Mouse (Mus musculus) MEL (cell line): ENCODE data around the gene Ciao2a. TPM values are rescaled to one million over a fixed set of nuclear protein-coding genes. Genes with fewer than 3 reads are reported as not detected.

Source experiments
- DNase-seq: peaks from one replicate; pipeline ENCODE4 v3.0.0; 2011; ENCODE audit warnings: low read depth, low spot score
- H3K27ac ChIP-seq: 2 replicates; pipeline ENCODE4 v1.5.1; 2012; ENCODE audit warnings: low read depth, mild to moderate bottlenecking, control low read depth, low read length, moderate library complexity; ENCODE audit not compliant: control insufficient read depth
- H3K27me3 ChIP-seq, 2 experiments: fragments of 150-350 bp in 1 of 2; sonication (generic) in 1 of 2; 2 replicates each; pipeline ENCODE4 v1.6.1; 2012; ENCODE audit warnings: low read length in 2 of 2, mild to moderate bottlenecking in 2 of 2, improper control_type of control experiment in 1 of 2, moderate library complexity in 1 of 2; ENCODE audit not compliant: insufficient read depth in 2 of 2, control insufficient read depth in 1 of 2
- H3K36me3 ChIP-seq, 2 experiments: 2 replicates each; pipeline ENCODE4 v1.6.1; 2012 to 2014; ENCODE audit warnings: low read length in 2 of 2, improper control_type of control experiment in 1 of 2, inconsistent platforms in 1 of 2, mild to moderate bottlenecking in 1 of 2; ENCODE audit not compliant: insufficient read depth in 2 of 2, control insufficient read depth in 1 of 2
- H3K4me1 ChIP-seq, 2 experiments: fragments of 150-350 bp in 1 of 2; sonication (generic) in 1 of 2; 2 replicates each; pipeline ENCODE4 v1.6.1; 2012; ENCODE audit warnings: low read length in 2 of 2, improper control_type of control experiment in 1 of 2, mild to moderate bottlenecking in 1 of 2; ENCODE audit not compliant: insufficient read depth in 2 of 2, control insufficient read depth in 1 of 2
- H3K4me3 ChIP-seq, 2 experiments: fragments of 150-350 bp in 1 of 2; sonication (generic) in 1 of 2; 2 replicates each; pipeline ENCODE4 v1.5.1; 2012; ENCODE audit warnings: low read depth in 2 of 2, low read length in 2 of 2, mild to moderate bottlenecking in 2 of 2, moderate library complexity in 2 of 2, control low read depth in 1 of 2, improper control_type of control experiment in 1 of 2; ENCODE audit not compliant: control insufficient read depth in 1 of 2, insufficient read depth in 1 of 2
- H3K79me2 ChIP-seq: 2 replicates; pipeline ENCODE4 v1.6.1; 2012; ENCODE audit warnings: mild to moderate bottlenecking, low read length, moderate library complexity; ENCODE audit not compliant: control insufficient read depth, poor library complexity, insufficient read depth
- H3K9ac ChIP-seq: 2 replicates; pipeline ENCODE4 v1.6.1; 2012; ENCODE audit warnings: low read depth, mild to moderate bottlenecking, control low read depth, low read length, moderate library complexity; ENCODE audit not compliant: control insufficient read depth, poor library complexity, severe bottlenecking
- H3K9me3 ChIP-seq: fragments of 150-350 bp; sonication (generic); replicated peaks from 2 replicates; pipeline ENCODE4 v1.6.1; 2012; ENCODE audit warnings: mild to moderate bottlenecking, low read length, improper control_type of control experiment, moderate library complexity; ENCODE audit not compliant: insufficient read depth
- CTCF ChIP-seq, 3 experiments: IDR thresholded peaks in 2 of 3; conservative IDR thresholded peaks in 1 of 3; 2 replicates each; pipeline ENCODE4 v1.5.1; 2011 to 2012; ENCODE audit warnings: low read length in 3 of 3, low read depth in 2 of 3, mild to moderate bottlenecking in 2 of 3, improper control_type of control experiment in 1 of 3, inconsistent platforms in 1 of 3, mixed read lengths in 1 of 3, moderate library complexity in 1 of 3; ENCODE audit not compliant: control insufficient read depth in 1 of 3, insufficient read depth in 1 of 3, poor library complexity in 1 of 3, severe bottlenecking in 1 of 3
- ELF1 ChIP-seq: IDR thresholded peaks from 2 replicates; pipeline ENCODE4 v1.6.1; 2014; ENCODE audit warnings: low read depth, mild to moderate bottlenecking, inconsistent platforms, low read length, improper control_type of control experiment, moderate library complexity
- EP300 ChIP-seq, 2 experiments: IDR thresholded peaks; 2 replicates each; pipeline ENCODE4 v1.6.1; 2011; ENCODE audit warnings: improper control_type of control experiment in 2 of 2, low read length in 2 of 2, low read depth in 1 of 2, mild to moderate bottlenecking in 1 of 2
- ETS1 ChIP-seq: IDR thresholded peaks from 2 replicates; pipeline ENCODE4 v1.6.1; 2012; ENCODE audit warnings: low read depth, mild to moderate bottlenecking, inconsistent platforms, low read length, improper control_type of control experiment, moderate library complexity
- GATA1 ChIP-seq: IDR thresholded peaks from 2 replicates; pipeline ENCODE4 v1.6.1; 2011; ENCODE audit warnings: low read depth, low read length, improper control_type of control experiment
- KAT2A ChIP-seq: conservative IDR thresholded peaks from 2 replicates; pipeline ENCODE4 v1.6.1; 2012; ENCODE audit warnings: low read depth, low read length, improper control_type of control experiment, inconsistent platforms
- MAZ ChIP-seq: IDR thresholded peaks from 2 replicates; pipeline ENCODE4 v1.6.1; 2012; ENCODE audit warnings: low read depth, mild to moderate bottlenecking, inconsistent platforms, low read length, improper control_type of control experiment
- POLR2AphosphoS2 ChIP-seq: IDR thresholded peaks from 2 replicates; pipeline ENCODE4 v1.6.1; 2011; ENCODE audit warnings: low read length, improper control_type of control experiment
- RCOR1 ChIP-seq: IDR thresholded peaks from 2 replicates; pipeline ENCODE4 v1.6.1; 2012; ENCODE audit warnings: low read depth, mild to moderate bottlenecking, inconsistent platforms, low read length, improper control_type of control experiment
- SIN3A ChIP-seq: IDR thresholded peaks from 2 replicates; pipeline ENCODE4 v1.6.1; 2012; ENCODE audit warnings: low read length, improper control_type of control experiment, inconsistent platforms
- TAL1 ChIP-seq: IDR thresholded peaks from 2 replicates; pipeline ENCODE4 v1.6.1; 2012; ENCODE audit warnings: mild to moderate bottlenecking, inconsistent platforms, low read length, moderate library complexity, mixed read lengths
- TBP ChIP-seq: IDR thresholded peaks from 2 replicates; pipeline ENCODE4 v1.8.0; 2011; ENCODE audit warnings: low read depth, low read length, improper control_type of control experiment
- TCF12 ChIP-seq: IDR thresholded peaks from 2 replicates; pipeline ENCODE4 v1.6.1; 2014; ENCODE audit warnings: low read depth, mild to moderate bottlenecking, inconsistent platforms, low read length, improper control_type of control experiment, moderate library complexity
- ZC3H11A ChIP-seq: IDR thresholded peaks from 2 replicates; pipeline ENCODE4 v1.6.1; 2012; ENCODE audit warnings: low read depth, mild to moderate bottlenecking, inconsistent platforms, low read length, improper control_type of control experiment
- ZMIZ1 ChIP-seq: IDR thresholded peaks from 2 replicates; pipeline ENCODE4 v1.6.1; 2012; ENCODE audit warnings: low read depth, mild to moderate bottlenecking, inconsistent platforms, low read length, improper control_type of control experiment, moderate library complexity
- ZNF384 ChIP-seq: IDR thresholded peaks from 2 replicates; pipeline ENCODE4 v1.6.1; 2012; ENCODE audit warnings: low read depth, mild to moderate bottlenecking, inconsistent platforms, low read length, improper control_type of control experiment
- polyA plus RNA-seq, 2 experiments: library from polyadenylated mRNA; stranded (reverse) in 1 of 2; unstranded in 1 of 2; fragments of >175 nt in 1 of 2; fragments of >200 nt in 1 of 2; gene quantifications; 2 replicates each; pipeline versions ENCODE4 v1.2.1 to v1.2.4; 2012; ENCODE audit warnings: low replicate concordance in 2 of 2, low read depth in 1 of 2; ENCODE audit not compliant: insufficient read length in 2 of 2, insufficient read depth in 1 of 2, missing spikeins in 1 of 2
- total RNA-seq: library from RNA; depleted of rRNA; stranded (reverse); fragments of 300-350 nt; gene quantifications from 2 replicates; pipeline ENCODE4 v1.2.3, GENCODE M21; 2012

The Ciao2a gene
- total and polyA plus RNA-seq, 3 experiments, result 88.1 to 121 TPM; not detected in 1

- Histone ChIP-seq H3K4me3 (peak overlapping the region; percentile 61 to 95), H3K36me3 (peaks cover 0 to 31% of the 10 kb centered on the region in 2 experiments; a peak in 2 of 4 replicates), H3K9me3 (no peaks in the 10 kb centered on the region), H3K4me1 (peaks cover 5 to 24% of the 10 kb centered on the region in 2 experiments), H3K27ac (peak overlapping the region; percentile 91), H3K9ac (peak overlapping the region; percentile 79), H3K27me3 (no peaks in the 10 kb centered on the region), H3K79me2 (peaks cover 42% of the 10 kb centered on the region)
- DNase-seq, result no peak
- 0 out of 2 replicates have a peak, but pooled peaks have one; percentile 9 for TF ChIP-seq ELF1
- TF ChIP-seq ZMIZ1, result no peak
- TF ChIP-seq TBP, result no peak
- TF ChIP-seq POLR2AphosphoS2, result no peak
These were observed 759 bp downstream of the Ciao2a start for GRCm38 (mm10) chr9:66127193-66127546.

GRCm38 (mm10) chr9:66127884-66128283, 1.5 kb downstream of the Ciao2a start:
- H3K9ac ChIP-seq, result peak overlapping the region; percentile 79
- H3K4me1 ChIP-seq, result peaks cover 4 to 20% of the 10 kb centered on the region in 2 experiments
- no peak overlapping the region for H3K27ac ChIP-seq
- peaks cover 37% of the 10 kb centered on the region for H3K79me2 ChIP-seq
- TF ChIP-seq ZC3H11A (0 out of 2 replicates have a peak, but pooled peaks have one; percentile 8), ELF1 (peak; percentile 33; the same call in 1 of the 2 replicates), GATA1 (peak; percentile 74), MAZ (no peak), TCF12 (peak; percentile 47; the same call in 1 of the 2 replicates), SIN3A (0 out of 2 replicates have a peak, but pooled peaks have one; percentile 14), KAT2A (no peak), ZNF384 (no peak), EP300 (IDR thresholded peaks at IDR 0.05; ENCODE audit: low read depth in 1 of 2, low read length in 2 of 2) (peak; percentile 46 to 54; a peak in 2 of 4 replicates), ETS1 (0 out of 2 replicates have a peak, but pooled peaks have one; percentile 24), CTCF (IDR thresholded peaks at IDR 0.05 in 2 of 3, conservative IDR thresholded peaks at IDR 0.05 in 1 of 3; ENCODE audit: control insufficient read depth in 1 of 3, insufficient read depth in 1 of 3, low read depth in 2 of 3, low read length in 3 of 3, poor library complexity in 1 of 3, severe bottlenecking in 1 of 3) (no peak), TAL1 (peak; percentile 13; the same call in 1 of the 2 replicates), RCOR1 (peak; percentile 36)
- TF ChIP-seq, all 39 proteins: peak for 9
- Histone ChIP-seq H3K27me3 (no peaks in the 10 kb centered on the region), H3K9me3 (no peaks in the 10 kb centered on the region), H3K36me3 (peaks cover 0 to 25% of the 10 kb centered on the region in 2 experiments; a peak in 2 of 4 replicates), H3K4me3 (peak overlapping the region; percentile 61 to 95)
- peak; percentile 33 for DNase-seq
